Mouse (Mus musculus): ENCODE data around the gene Snx19. TPM values are rescaled to one million over a fixed set of nuclear protein-coding genes. Genes with fewer than 3 reads are reported as not detected.

Snx19 gene
- 10 to 100 TPM; 16.5 to 30.8 TPM for polyA plus RNA-seq (2017; shearing (Covaris generic))

GRCm38 (mm10) chr9:30426882-30427632 lies at the start of gene Snx19:
Gene Snx19 (plus strand): TSS chr9:30427108.

